Mouse (Mus musculus): Measurements from ENCODE around the gene Gm9745. TPM values are rescaled to one million over a fixed set of nuclear protein-coding genes. Genes with fewer than 3 reads are reported as not detected.
"Not testable (repeated sequence)": the region's sequence is repeated elsewhere in the genome, so short reads cannot be mapped to it uniquely, and the experiment has no call there.

Gm9745 gene
- polyA plus RNA-seq, 1 experiment = not detected

GRCm38 (mm10) chr13:8972369-8972768 lies 24.3 kb upstream of the Gm9745 start:
- no peaks in the 10 kb centered on the region for H3K27me3 ChIP-seq (ENCODE audit: control insufficient read depth, insufficient read depth, low read length)
- peaks cover 58% of the 10 kb centered on the region for H3K36me3 ChIP-seq (ENCODE audit: control insufficient read depth, insufficient read depth, low read length)
- no peak overlapping the region for H3K4me3 ChIP-seq (ENCODE audit: control insufficient read depth, insufficient read depth, low read length)
- DNase-seq = no peak
- no peak overlapping the region for H3K27ac ChIP-seq (ENCODE audit: control insufficient read depth, insufficient read depth, low read length)
- H3K4me1 ChIP-seq (replicated peaks; ENCODE audit: control insufficient read depth, insufficient read depth, low read length) = no peaks in the 10 kb centered on the region
- TF ChIP-seq CTCF (IDR thresholded peaks at IDR 0.05; ENCODE audit: borderline replicate concordance, control insufficient read depth, extremely low read depth, insufficient read depth, low read length, poor library complexity) = no peak

- no peak for DNase-seq
- 96% methylated on average over 8 of the region's 8 CpGs for WGBS
- TF ChIP-seq POLR2A (IDR thresholded peaks at IDR 0.05; ENCODE audit: control insufficient read depth, extremely low read depth, insufficient read depth, low read length, poor library complexity) (no peak), CTCF (IDR thresholded peaks at IDR 0.05; ENCODE audit: borderline replicate concordance, control insufficient read depth, extremely low read depth, insufficient read depth, low read length, poor library complexity) (no peak)
- H3K27ac ChIP-seq (ENCODE audit: control insufficient read depth, insufficient read depth, low read length) = no peak overlapping the region
- H3K27me3 ChIP-seq (ENCODE audit: control insufficient read depth, insufficient read depth, low read length) = no peaks in the 10 kb centered on the region
- H3K36me3 ChIP-seq (ENCODE audit: control insufficient read depth, insufficient read depth, low read length) = peaks cover 15% of the 10 kb centered on the region
- H3K4me1 ChIP-seq (replicated peaks; ENCODE audit: control insufficient read depth, insufficient read depth, low read length) = no peaks in the 10 kb centered on the region
- no peak overlapping the region for H3K4me3 ChIP-seq (ENCODE audit: control insufficient read depth, insufficient read depth, low read length)
Observed at GRCm38 (mm10) chr13:8967742-8968141, 19.7 kb upstream of the Gm9745 start.

- Histone ChIP-seq H3K27me3 (ENCODE audit: control insufficient read depth, insufficient read depth, low read length) (no peaks in the 10 kb centered on the region), H3K4me1 (replicated peaks; ENCODE audit: control insufficient read depth, insufficient read depth, low read length) (no peaks in the 10 kb centered on the region), H3K36me3 (ENCODE audit: control insufficient read depth, insufficient read depth, low read length) (no peaks in the 10 kb centered on the region), H3K27ac (ENCODE audit: control insufficient read depth, insufficient read depth, low read length) (no peak overlapping the region), H3K4me3 (ENCODE audit: control insufficient read depth, insufficient read depth, low read length) (no peak overlapping the region)
- TF ChIP-seq POLR2A (IDR thresholded peaks at IDR 0.05; ENCODE audit: control insufficient read depth, extremely low read depth, insufficient read depth, low read length, poor library complexity) (no peak), CTCF (IDR thresholded peaks at IDR 0.05; ENCODE audit: borderline replicate concordance, control insufficient read depth, extremely low read depth, insufficient read depth, low read length, poor library complexity) (no peak)
- no peak for DNase-seq
- WGBS = 82% methylated on average over 5 of the region's 5 CpGs
Observed at GRCm38 (mm10) chr13:8965224-8965623, 17.2 kb upstream of the Gm9745 start.

GRCm38 (mm10) chr13:8962266-8962665 lies 14.2 kb upstream of the Gm9745 start:
- H3K27ac ChIP-seq (ENCODE audit: control insufficient read depth, insufficient read depth, low read length); DNase-seq; H3K4me3 ChIP-seq (ENCODE audit: control insufficient read depth, insufficient read depth, low read length); H3K27me3 ChIP-seq (ENCODE audit: control insufficient read depth, insufficient read depth, low read length); H3K36me3 ChIP-seq (ENCODE audit: control insufficient read depth, insufficient read depth, low read length); H3K4me1 ChIP-seq (replicated peaks; ENCODE audit: control insufficient read depth, insufficient read depth, low read length): not testable (repeated sequence)
- 70% methylated on average over 5 of the region's 5 CpGs for WGBS

GRCm38 (mm10) chr13:8961128-8961888 lies 13.3 kb upstream of the Gm9745 start:
- not testable (repeated sequence) for H3K4me1 ChIP-seq (replicated peaks; ENCODE audit: control insufficient read depth, insufficient read depth, low read length); DNase-seq; H3K27ac ChIP-seq (ENCODE audit: control insufficient read depth, insufficient read depth, low read length); H3K4me3 ChIP-seq (ENCODE audit: control insufficient read depth, insufficient read depth, low read length); H3K36me3 ChIP-seq (ENCODE audit: control insufficient read depth, insufficient read depth, low read length); H3K27me3 ChIP-seq (ENCODE audit: control insufficient read depth, insufficient read depth, low read length)
- 88% methylated on average over 3 of the region's 3 CpGs for WGBS

- WGBS = 82% methylated on average over 5 of the region's 6 CpGs
- not testable (repeated sequence) for H3K36me3 ChIP-seq (ENCODE audit: control insufficient read depth, insufficient read depth, low read length)
Observed at GRCm38 (mm10) chr13:8959554-8959953, 11.5 kb upstream of the Gm9745 start.

GRCm38 (mm10) chr13:8959058-8959457 lies 11.0 kb upstream of the Gm9745 start:
- H3K27ac ChIP-seq (ENCODE audit: control insufficient read depth, insufficient read depth, low read length); DNase-seq; H3K4me1 ChIP-seq (replicated peaks; ENCODE audit: control insufficient read depth, insufficient read depth, low read length); H3K36me3 ChIP-seq (ENCODE audit: control insufficient read depth, insufficient read depth, low read length); H3K27me3 ChIP-seq (ENCODE audit: control insufficient read depth, insufficient read depth, low read length); H3K4me3 ChIP-seq (ENCODE audit: control insufficient read depth, insufficient read depth, low read length): not testable (repeated sequence)
- 15% methylated on average over 1 of the region's 5 CpGs for WGBS

More at GRCm38 (mm10) chr13:8959554-8959953, 11.5 kb upstream of the Gm9745 start:
- H3K27me3 ChIP-seq (ENCODE audit: control insufficient read depth, insufficient read depth, low read length); H3K4me3 ChIP-seq (ENCODE audit: control insufficient read depth, insufficient read depth, low read length); H3K4me1 ChIP-seq (replicated peaks; ENCODE audit: control insufficient read depth, insufficient read depth, low read length); H3K27ac ChIP-seq (ENCODE audit: control insufficient read depth, insufficient read depth, low read length); DNase-seq: not testable (repeated sequence)

- H3K4me1 ChIP-seq (replicated peaks; ENCODE audit: control insufficient read depth, insufficient read depth, low read length); H3K4me3 ChIP-seq (ENCODE audit: control insufficient read depth, insufficient read depth, low read length); H3K36me3 ChIP-seq (ENCODE audit: control insufficient read depth, insufficient read depth, low read length); DNase-seq; H3K27ac ChIP-seq (ENCODE audit: control insufficient read depth, insufficient read depth, low read length); H3K27me3 ChIP-seq (ENCODE audit: control insufficient read depth, insufficient read depth, low read length): not testable (repeated sequence)
- no CpG with 5 or more reads among the region's 5 CpGs for WGBS
Observed at GRCm38 (mm10) chr13:8956873-8957272, 8.8 kb upstream of the Gm9745 start.

GRCm38 (mm10) chr13:8955127-8955526 lies 7.1 kb upstream of the Gm9745 start:
- H3K27ac ChIP-seq (ENCODE audit: control insufficient read depth, insufficient read depth, low read length); H3K36me3 ChIP-seq (ENCODE audit: control insufficient read depth, insufficient read depth, low read length); H3K4me1 ChIP-seq (replicated peaks; ENCODE audit: control insufficient read depth, insufficient read depth, low read length); H3K4me3 ChIP-seq (ENCODE audit: control insufficient read depth, insufficient read depth, low read length); DNase-seq; H3K27me3 ChIP-seq (ENCODE audit: control insufficient read depth, insufficient read depth, low read length): not testable (repeated sequence)
- WGBS = 100% methylated on average over 2 of the region's 2 CpGs

- H3K27me3 ChIP-seq (ENCODE audit: control insufficient read depth, insufficient read depth, low read length); H3K4me3 ChIP-seq (ENCODE audit: control insufficient read depth, insufficient read depth, low read length); DNase-seq: not testable (repeated sequence)
Observed at GRCm38 (mm10) chr13:8952563-8952962, 4.5 kb upstream of the Gm9745 start, which contains the start of gene Idi2. Idi2 (plus strand) TSS chr13:8952863.

More at GRCm38 (mm10) chr13:8952563-8952962, 4.5 kb upstream of the Gm9745 start, which contains the start of gene Idi2:
- not testable (repeated sequence) for H3K27ac ChIP-seq (ENCODE audit: control insufficient read depth, insufficient read depth, low read length); H3K4me1 ChIP-seq (replicated peaks; ENCODE audit: control insufficient read depth, insufficient read depth, low read length); H3K36me3 ChIP-seq (ENCODE audit: control insufficient read depth, insufficient read depth, low read length)

Data from thymus, adult 2 months (tissue).